Comparison of ENCODE assay signal across 16 mouse cellular contexts in the genomic region with DNA sequence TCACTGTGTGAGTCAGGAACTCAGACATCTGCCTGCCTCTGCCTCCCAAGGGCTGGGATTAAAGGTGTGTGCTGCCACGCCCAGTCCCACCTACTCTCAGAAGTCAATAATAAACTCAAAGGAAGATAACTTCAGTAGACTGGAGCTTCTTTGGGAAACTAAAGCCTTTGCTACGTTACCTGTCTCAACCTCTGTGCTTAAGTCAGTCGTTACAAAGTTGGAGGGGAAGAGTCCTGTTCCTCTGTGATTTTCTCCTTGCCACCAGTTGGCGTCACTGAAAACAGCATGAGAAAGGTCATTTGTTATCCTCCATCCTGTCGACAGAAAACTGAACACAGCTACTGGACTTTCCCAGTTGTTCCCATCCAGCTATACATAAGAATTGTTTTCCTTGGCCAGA.
"Had no signal": no experiment of that assay in that cellular context is flagged by ENCODE, and none has a peak within 500 bp of the region (broad histone marks: within the 10 kb centered on the region; RNA-seq: fewer than 3 reads in every experiment).

No protein-coding gene starts in this region.

- H3K4me2 ChIP-seq: neural tube, embryonic 13.5 days; neural tube, embryonic 15.5 days; stomach, embryonic 15.5 days had no signal

- H3K4me1 ChIP-seq: neural tube, embryonic 13.5 days; neural tube, embryonic 15.5 days; stomach, embryonic 15.5 days had no signal

- H3K27ac ChIP-seq: neural tube, embryonic 13.5 days; neural tube, embryonic 15.5 days; stomach, embryonic 15.5 days; stomach, postnatal 0 days had no signal

- H3K27me3 ChIP-seq: neural tube, embryonic 13.5 days; neural tube, embryonic 15.5 days; stomach, embryonic 15.5 days had no signal

- H3K9ac ChIP-seq: neural tube, embryonic 13.5 days; neural tube, embryonic 15.5 days; stomach, embryonic 15.5 days had no signal

- H3K9me3 ChIP-seq: neural tube, embryonic 13.5 days; neural tube, embryonic 15.5 days; stomach, embryonic 15.5 days had no signal

- DNase-seq: retina, postnatal 1 day; right cerebral cortex, adult 18-20 months; right cerebral cortex, postnatal 14 days; right cerebral cortex, postnatal 25 days; right cerebral cortex, postnatal 4 days; spleen, adult 18-20 months; thymus, adult 18-20 months; thymus, adult 2 months; thymus, postnatal 14 days; thymus, postnatal 25 days; thymus, postnatal 36 days; thymus, postnatal 4 days had no signal

- H3K4me3 ChIP-seq: neural tube, embryonic 13.5 days; neural tube, embryonic 15.5 days; stomach, embryonic 15.5 days had no signal
